Mouse (Mus musculus) embryonic facial prominence, embryonic 14.5 days (tissue): Measurements from ENCODE around the gene Hnrnpa0. TPM values are rescaled to one million over a fixed set of nuclear protein-coding genes. Genes with fewer than 3 reads are reported as not detected.
A peak's percentile ranks its signal among the peaks of the same experiment; 100 is the strongest.
"Not testable (repeated sequence)": the region's sequence is repeated elsewhere in the genome, so short reads cannot be mapped to it uniquely, and the experiment has no call there.

Experiments
- ATAC-seq: fragments of 200-750 bp; cut with Nextera tagmentation; 2 replicates; pipeline ENCODE4 v1.8.0; 2017; ENCODE audit warnings: low read depth, moderate number of reproducible peaks, moderate TSS enrichment
- DNase-seq: peaks from one replicate; pipeline ENCODE4 v3.0.0-alpha.2; 2015; ENCODE audit warnings: low spot score
- H3K27ac ChIP-seq: fragments of 300-500 bp; sonication (generic); replicated peaks from 2 replicates; pipeline ENCODE4 v1.5.1; 2014; ENCODE audit warnings: low read depth, mild to moderate bottlenecking, low read length, moderate library complexity
- H3K27me3 ChIP-seq: fragments of 300-500 bp; sonication (generic); replicated peaks from 2 replicates; pipeline ENCODE4 v1.6.1; 2014; ENCODE audit warnings: low read length; ENCODE audit not compliant: control insufficient read depth, insufficient read depth
- H3K36me3 ChIP-seq: fragments of 300-500 bp; sonication (generic); 2 replicates; pipeline ENCODE4 v1.6.1; 2014; ENCODE audit warnings: low read length, mixed read lengths; ENCODE audit not compliant: control insufficient read depth, insufficient read depth
- H3K4me1 ChIP-seq: fragments of 300-500 bp; sonication (generic); 2 replicates; pipeline ENCODE4 v1.6.1; 2014; ENCODE audit warnings: antibody characterized with exemption, low read length; ENCODE audit not compliant: control insufficient read depth, insufficient read depth
- H3K4me2 ChIP-seq: fragments of 300-500 bp; sonication (generic); 2 replicates; pipeline ENCODE4 v1.6.1; 2014; ENCODE audit warnings: low read depth, mild to moderate bottlenecking, low read length, moderate library complexity, mixed read lengths
- H3K4me3 ChIP-seq: fragments of 300-500 bp; sonication (generic); 2 replicates; pipeline ENCODE4 v1.5.1; 2014; ENCODE audit warnings: low read depth, mild to moderate bottlenecking, low read length
- H3K9ac ChIP-seq: fragments of 300-500 bp; sonication (generic); 2 replicates; pipeline ENCODE4 v1.6.1; 2014; ENCODE audit warnings: low read depth, mild to moderate bottlenecking, low read length, moderate library complexity, mixed read lengths
- H3K9me3 ChIP-seq: fragments of 300-500 bp; sonication (generic); 2 replicates; pipeline ENCODE4 v1.6.1; 2016; ENCODE audit warnings: low read length; ENCODE audit not compliant: control insufficient read depth
- WGBS: fragments of 180-500 bp; shearing (Covaris S2); extraction: QIAGEN DNeasy Blood & Tissue Kit; methylation state at CpG from one replicate; pipeline ENCODE4 v1.1.7; 2014; 5-methylcytosine and 5-hydroxymethylcytosine counted together
- polyA plus RNA-seq: library from polyadenylated mRNA; unstranded; fragments of >200 nt; fragmentation: Nextera tagmentation; extraction: Ambion mirVana; gene quantifications from 2 replicates; pipeline ENCODE4 v1.2.1, GENCODE M21; 2014

The Hnrnpa0 gene
- polyA plus RNA-seq, 1 experiment from 2014 or later = 41.5 TPM

DNA sequence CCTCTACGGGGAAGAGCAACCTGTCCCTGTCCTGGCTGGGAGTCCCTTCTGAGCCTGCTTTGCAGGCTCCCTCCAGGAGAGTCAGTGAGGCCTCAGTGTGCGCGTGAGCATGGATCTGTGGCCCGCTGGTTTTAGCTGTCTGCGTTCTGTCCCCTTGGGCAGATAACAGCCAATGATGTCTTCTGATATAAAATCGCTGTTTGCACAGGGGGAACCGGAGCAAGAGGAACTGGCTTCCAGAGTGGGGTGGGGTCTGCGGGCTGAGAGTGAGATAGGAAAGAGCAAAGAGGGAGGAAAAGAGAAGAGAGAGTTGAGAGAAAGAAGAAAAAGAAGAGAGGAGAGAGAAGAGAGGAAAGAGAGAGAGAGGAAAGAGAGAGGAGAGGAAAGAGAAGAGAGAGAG, 28.7 kb upstream of the Hnrnpa0 start:
- Histone ChIP-seq H3K36me3 (peaks cover 23% of the 10 kb centered on the region), H3K27me3 (no peaks in the 10 kb centered on the region), H3K4me1 (no peaks in the 10 kb centered on the region), H3K9me3 (0 out of 2 replicates have a peak, but pooled peaks cover 3% of the 10 kb centered on the region), H3K27ac (no peak overlapping the region), H3K4me2 (peak overlapping the region; percentile 97), H3K4me3 (peak overlapping the region; percentile 69), H3K9ac (peak overlapping the region; percentile 70)
- DNase-seq = no peak
- WGBS = 26% methylated on average over 8 of the region's 8 CpGs
- ATAC-seq = no peak

DNA sequence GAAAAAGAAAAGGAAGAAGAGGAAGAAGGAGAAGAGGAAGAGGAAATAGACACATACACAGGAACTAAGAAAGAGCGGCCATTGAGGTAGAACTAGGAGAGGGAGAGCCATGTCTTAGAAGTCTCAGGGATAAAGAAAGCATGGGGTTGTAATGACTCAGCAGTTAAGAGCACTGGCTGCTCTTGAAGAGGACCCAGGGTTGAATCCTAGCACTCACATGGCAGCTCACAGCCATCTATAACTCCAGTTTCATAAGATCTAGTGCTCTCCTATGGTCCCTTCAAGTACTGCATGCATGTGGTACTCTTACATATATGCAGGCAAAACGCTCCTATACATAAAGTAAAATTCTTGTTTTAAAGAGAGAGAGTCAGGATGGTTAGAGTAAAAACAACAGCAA, 27.7 kb upstream of the Hnrnpa0 start:
- WGBS = 86% methylated on average over 2 of the region's 2 CpGs

DNA sequence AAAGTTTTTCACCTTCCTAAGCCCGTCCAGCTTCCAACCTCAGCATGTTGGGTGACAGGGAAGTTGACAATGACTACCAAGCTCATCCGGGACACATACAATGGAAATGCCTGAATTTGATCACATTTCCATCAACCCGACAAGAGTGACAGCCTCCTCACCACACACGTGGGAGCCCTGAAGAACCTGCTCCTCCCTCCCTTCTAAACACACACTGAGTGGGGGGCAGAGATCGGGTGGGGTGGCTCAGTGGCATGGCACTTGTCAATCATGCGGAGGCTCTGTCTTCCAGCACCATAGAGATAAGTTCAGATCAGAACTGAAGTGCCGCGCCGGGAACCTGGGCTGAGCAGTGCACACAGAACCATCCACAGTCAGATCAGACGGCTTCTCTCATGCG, 22.1 kb upstream of the Hnrnpa0 start:
- Histone ChIP-seq H3K4me1 (no peaks in the 10 kb centered on the region), H3K9ac (no peak overlapping the region), H3K27ac (no peak overlapping the region), H3K4me3 (no peak overlapping the region), H3K36me3 (no peaks in the 10 kb centered on the region), H3K4me2 (no peak overlapping the region), H3K27me3 (no peaks in the 10 kb centered on the region), H3K9me3 (0 out of 2 replicates have a peak, but pooled peaks cover 6% of the 10 kb centered on the region)
- ATAC-seq = no peak
- WGBS = 75% methylated on average over 11 of the region's 11 CpGs
- no peak for DNase-seq

More for the DNA sequence above, 27.7 kb upstream of the Hnrnpa0 start:
- 0 out of 2 replicates have a peak, but pooled peaks cover 3% of the 10 kb centered on the region for H3K9me3 ChIP-seq
- H3K4me3 ChIP-seq = no peak overlapping the region
- no peak for DNase-seq
- H3K4me2 ChIP-seq = no peak overlapping the region
- no peaks in the 10 kb centered on the region for H3K27me3 ChIP-seq
- no peak overlapping the region for H3K27ac ChIP-seq
- H3K4me1 ChIP-seq = no peaks in the 10 kb centered on the region
- no peak overlapping the region for H3K9ac ChIP-seq
- ATAC-seq = no peak
- H3K36me3 ChIP-seq = peaks cover 16% of the 10 kb centered on the region

DNA sequence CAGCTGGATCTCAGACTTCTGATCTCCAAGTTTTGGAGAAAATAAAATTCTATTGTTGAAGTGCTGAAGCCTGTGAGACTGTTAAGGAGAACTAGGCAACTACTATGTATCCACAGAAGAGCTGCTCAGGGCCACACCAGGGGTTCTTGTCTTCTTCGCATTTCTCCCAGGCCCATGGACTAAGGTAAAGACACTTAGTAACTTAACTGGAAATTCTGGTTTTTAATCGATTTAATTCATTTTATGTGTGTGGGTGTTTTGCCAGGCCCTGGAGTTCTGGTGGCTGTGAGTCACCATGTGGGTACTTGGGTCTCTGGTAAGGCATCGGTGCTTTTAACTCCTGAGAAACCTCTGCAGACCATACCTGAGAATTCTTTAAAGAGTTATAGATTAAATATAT, 21.3 kb upstream of the Hnrnpa0 start:
- H3K4me2 ChIP-seq = no peak overlapping the region
- DNase-seq (no peak), ATAC-seq (no peak)
- H3K27ac ChIP-seq = no peak overlapping the region
- H3K4me1 ChIP-seq = no peaks in the 10 kb centered on the region
- H3K36me3 ChIP-seq = no peaks in the 10 kb centered on the region
- 74% methylated on average over 3 of the region's 3 CpGs for WGBS
- H3K4me3 ChIP-seq = no peak overlapping the region
- no peaks in the 10 kb centered on the region for H3K27me3 ChIP-seq
- H3K9me3 ChIP-seq = 0 out of 2 replicates have a peak, but pooled peaks cover 3% of the 10 kb centered on the region
- no peak overlapping the region for H3K9ac ChIP-seq

DNA sequence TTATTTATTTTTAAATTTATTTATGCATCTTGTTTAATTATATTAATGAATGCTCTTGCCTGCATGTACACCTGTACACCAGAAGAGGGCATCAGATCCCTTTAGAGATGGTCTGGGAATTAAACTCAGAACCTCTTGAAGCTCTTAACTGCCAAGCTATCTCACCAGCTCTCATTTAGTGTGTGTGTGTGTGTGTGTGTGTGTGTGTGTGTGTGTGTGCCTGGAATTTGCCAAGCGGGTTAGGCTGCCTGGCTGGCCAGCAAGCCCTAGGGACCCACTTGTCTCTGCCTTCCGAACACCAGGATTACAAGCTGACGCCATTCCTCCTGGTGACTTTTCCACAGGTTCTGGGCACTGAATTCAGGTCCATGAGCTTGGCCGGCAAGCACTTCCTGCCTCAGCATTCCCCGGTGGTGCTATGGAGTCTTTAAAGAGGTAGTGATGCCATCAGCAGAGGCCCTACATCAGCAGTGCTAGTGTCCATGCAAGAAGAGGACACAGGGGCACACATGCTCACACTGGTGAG, 20.7 kb upstream of the Hnrnpa0 start:
- peak; percentile 50; the same call in 1 of the 2 replicates for ATAC-seq

DNA sequence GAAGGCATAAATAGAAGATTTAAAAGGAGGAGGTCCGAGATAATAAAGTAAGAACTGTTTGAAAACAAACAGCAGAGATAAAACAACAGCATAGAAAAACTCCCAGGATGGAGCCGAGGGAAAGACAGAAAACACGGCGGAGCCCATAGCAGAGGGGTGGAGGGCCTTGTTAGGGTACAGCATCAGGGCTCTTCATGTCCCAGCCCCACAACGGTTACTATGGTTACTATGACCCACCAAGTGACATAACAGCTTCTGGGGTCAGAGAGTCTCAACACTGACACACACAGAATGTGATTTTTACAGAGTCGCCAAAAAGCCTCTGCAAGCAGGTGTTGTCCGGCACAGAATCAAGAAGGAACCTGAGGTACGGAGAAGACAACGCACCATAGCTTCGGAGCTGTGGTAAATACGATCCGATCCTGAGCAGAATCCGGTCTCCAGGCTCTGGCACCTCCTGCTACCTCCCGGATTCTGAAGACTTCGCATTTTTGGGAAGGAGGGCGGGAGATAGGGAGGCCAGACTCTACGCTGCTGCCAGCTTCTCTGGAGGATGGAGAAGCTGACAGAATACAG, 20.0 kb upstream of the Hnrnpa0 start:
- no peaks in the 10 kb centered on the region for H3K27me3 ChIP-seq

More for the DNA sequence above, 20.7 kb upstream of the Hnrnpa0 start:
- Histone ChIP-seq H3K36me3 (no peaks in the 10 kb centered on the region), H3K27ac (no peak overlapping the region), H3K27me3 (no peaks in the 10 kb centered on the region), H3K9ac (peak overlapping the region; percentile 52; the same call in 1 of the 2 replicates), H3K9me3 (0 out of 2 replicates have a peak, but pooled peaks cover 3% of the 10 kb centered on the region), H3K4me3 (peak overlapping the region; percentile 42), H3K4me2 (peak overlapping the region; percentile 82), H3K4me1 (no peaks in the 10 kb centered on the region)
- 37% methylated on average over 5 of the region's 5 CpGs for WGBS
- DNase-seq = peak; percentile 56

DNA sequence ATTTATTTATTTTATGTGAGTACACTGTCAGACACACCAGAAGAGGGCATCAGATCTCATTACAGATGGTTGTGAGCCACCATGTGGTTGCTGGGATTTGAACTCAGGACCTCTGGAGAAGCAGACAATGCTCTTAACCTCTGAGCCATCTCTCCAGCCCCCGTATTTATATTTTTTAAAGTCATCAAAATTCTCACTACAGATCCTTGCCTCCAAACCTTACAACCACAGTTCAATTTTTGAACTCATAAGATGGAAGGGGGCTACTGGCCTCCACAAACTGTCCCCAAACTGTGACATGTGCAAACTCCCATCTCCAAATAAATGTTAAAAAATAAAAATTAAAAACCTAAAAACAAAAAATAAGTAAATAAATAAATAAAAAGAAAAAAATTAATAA, 19.4 kb upstream of the Hnrnpa0 start:
- H3K4me2 ChIP-seq = no peak overlapping the region
- WGBS = 75% methylated on average over 1 of the region's 1 CpGs
- 0 out of 2 replicates have a peak, but pooled peaks cover 3% of the 10 kb centered on the region for H3K9me3 ChIP-seq
- no peaks in the 10 kb centered on the region for H3K36me3 ChIP-seq
- H3K4me3 ChIP-seq = no peak overlapping the region
- no peak for DNase-seq
- no peak overlapping the region for H3K9ac ChIP-seq
- no peaks in the 10 kb centered on the region for H3K4me1 ChIP-seq
- ATAC-seq = no peak
- no peak overlapping the region for H3K27ac ChIP-seq
- H3K27me3 ChIP-seq = no peaks in the 10 kb centered on the region

More for the DNA sequence above, 20.0 kb upstream of the Hnrnpa0 start:
- H3K4me1 ChIP-seq = no peaks in the 10 kb centered on the region
- 2% methylated on average over 17 of the region's 17 CpGs for WGBS
- H3K27ac ChIP-seq = 0 out of 2 replicates have a peak overlapping the region, but pooled peaks have one; percentile 25
- peak overlapping the region; percentile 82 for H3K4me2 ChIP-seq
- DNase-seq (peak; percentile 92), ATAC-seq (peak; percentile 95)
- no peaks in the 10 kb centered on the region for H3K36me3 ChIP-seq
- peak overlapping the region; percentile 52 for H3K9ac ChIP-seq
- peak overlapping the region; percentile 42 for H3K4me3 ChIP-seq
- 0 out of 2 replicates have a peak, but pooled peaks cover 3% of the 10 kb centered on the region for H3K9me3 ChIP-seq

DNA sequence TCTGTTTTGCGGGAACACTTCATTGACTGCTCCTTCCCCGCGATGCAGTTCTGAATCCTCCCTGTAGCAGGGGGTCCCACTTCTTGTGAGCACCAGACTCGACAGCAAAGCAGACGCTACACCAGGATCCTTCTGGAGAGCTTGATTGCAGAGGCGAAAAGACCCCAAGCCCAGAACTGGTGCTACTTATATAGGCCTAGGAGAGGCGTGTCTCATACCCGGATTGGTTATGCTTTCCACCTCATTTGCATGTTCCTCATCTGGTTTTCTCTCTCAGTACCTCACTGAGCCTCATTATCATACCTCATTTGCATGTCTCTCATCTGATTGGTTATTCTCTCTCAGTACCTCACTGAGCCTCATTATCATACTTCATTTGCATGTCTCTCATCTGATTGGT, 18.2 kb upstream of the Hnrnpa0 start:
- DNase-seq, H3K36me3 ChIP-seq, H3K27ac ChIP-seq, H3K4me2 ChIP-seq, H3K4me3 ChIP-seq, ATAC-seq, H3K9ac ChIP-seq, H3K4me1 ChIP-seq, H3K27me3 ChIP-seq, H3K9me3 ChIP-seq: not testable (repeated sequence)
- whole genome bisulfite sequencing = 94% methylated on average over 8 of the region's 8 CpGs

DNA sequence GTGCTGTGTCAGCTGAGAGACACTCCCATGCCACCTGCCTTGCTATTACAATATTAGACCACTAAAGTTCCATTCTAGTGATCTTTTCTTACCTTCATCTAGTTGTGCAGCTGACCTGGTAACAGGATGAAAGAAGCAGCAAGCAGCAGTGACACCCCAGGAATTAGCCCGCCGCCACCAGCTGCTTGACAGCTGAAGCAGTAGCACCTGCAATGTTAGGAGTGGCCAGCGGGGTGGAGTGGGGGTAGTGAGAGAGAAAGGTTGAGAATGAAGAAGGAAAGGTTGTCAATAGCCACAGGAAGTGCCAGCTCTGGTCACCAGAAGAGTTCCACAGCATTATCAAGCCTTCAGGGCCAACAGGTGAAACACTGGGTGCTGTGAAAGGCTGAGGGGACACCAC, 3.3 kb upstream of the Hnrnpa0 start:
- Histone ChIP-seq H3K27me3 (no peaks in the 10 kb centered on the region), H3K4me2 (no peak overlapping the region), H3K4me1 (peaks cover 8% of the 10 kb centered on the region), H3K36me3 (peaks cover 5% of the 10 kb centered on the region), H3K9me3 (no peaks in the 10 kb centered on the region), H3K27ac (no peak overlapping the region), H3K4me3 (no peak overlapping the region), H3K9ac (no peak overlapping the region)
- DNase-seq (no peak), ATAC-seq (no peak)
- WGBS = 33% methylated on average over 3 of the region's 3 CpGs
